Mouse (Mus musculus) skeletal muscle tissue, adult 2 months (tissue): ENCODE results near the gene Vill.

Experiments
- DNase-seq: peaks from one replicate; pipeline ENCODE4 v3.0.0-alpha.2; 2012; ENCODE audit warnings: low read depth, low spot score

Vill gene

DNA sequence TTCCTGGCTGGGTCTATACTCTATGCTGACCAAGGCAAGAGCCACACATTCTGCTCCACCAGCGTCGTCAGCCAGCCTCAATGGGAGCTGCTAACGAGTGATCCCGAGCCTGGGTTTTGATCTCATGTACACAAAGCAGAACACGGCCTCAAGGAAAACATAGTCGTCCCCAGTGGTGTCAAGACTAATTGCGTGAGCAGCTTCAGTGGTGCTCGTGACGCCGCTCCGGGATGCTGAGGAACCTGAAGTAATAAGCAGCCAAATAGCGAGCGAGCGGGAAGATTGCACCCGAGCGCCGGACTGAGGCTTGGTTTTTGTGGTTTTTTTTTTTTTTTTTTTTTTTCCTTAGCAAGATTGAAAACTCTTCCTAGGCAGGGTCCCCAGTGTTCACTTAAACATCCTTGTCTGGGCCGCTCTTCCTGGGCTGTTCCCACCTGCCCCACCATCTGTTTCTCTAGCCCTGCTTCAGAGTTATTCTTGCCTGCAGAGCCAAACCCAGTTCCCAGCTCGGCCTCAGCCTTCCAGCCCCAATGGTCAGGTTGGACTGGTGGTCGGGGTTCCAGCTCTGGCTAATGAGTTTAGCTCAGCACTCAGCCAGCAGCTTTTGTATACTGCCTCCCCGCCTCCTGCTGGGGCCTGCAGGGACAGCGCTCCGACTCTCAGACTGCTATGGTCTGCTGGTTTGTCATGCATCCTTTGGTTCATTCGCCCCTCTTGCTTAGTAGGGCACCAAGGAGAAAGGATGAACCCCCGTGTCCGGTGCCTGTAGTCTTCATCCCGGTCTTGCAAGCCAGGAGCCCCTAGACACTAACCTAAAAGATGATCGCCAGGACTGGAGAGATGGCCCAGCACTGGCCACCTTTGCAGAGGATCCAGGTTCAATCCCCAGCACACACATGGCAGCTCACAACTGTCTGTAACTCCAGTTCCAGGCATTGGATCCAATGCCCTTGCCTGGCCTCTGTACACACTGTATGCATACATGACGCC, 17.6 kb upstream of the Vill start:
- DNase-seq: no peak

DNA sequence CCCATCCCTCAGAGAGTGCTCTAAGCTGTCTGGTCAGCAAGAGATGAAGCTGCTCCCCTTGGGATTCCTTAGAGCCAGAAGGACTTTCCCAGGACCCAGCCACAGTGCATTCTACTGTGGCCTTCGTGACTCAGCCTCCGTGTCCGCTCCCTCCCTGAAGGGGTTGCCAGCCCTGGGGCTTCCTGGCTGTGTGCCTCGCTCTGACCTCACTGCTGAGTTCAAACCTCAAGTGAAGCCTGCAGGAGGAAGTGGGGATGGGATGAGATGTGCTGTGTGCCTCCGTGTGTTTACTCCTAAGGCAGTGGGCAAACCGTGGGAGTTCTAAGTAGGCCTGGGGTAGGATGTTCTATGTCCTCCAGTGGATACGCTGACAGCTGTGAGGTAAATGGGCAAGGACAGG, 16.7 kb upstream of the Vill start:
- DNase-seq: peak; percentile 74

DNA sequence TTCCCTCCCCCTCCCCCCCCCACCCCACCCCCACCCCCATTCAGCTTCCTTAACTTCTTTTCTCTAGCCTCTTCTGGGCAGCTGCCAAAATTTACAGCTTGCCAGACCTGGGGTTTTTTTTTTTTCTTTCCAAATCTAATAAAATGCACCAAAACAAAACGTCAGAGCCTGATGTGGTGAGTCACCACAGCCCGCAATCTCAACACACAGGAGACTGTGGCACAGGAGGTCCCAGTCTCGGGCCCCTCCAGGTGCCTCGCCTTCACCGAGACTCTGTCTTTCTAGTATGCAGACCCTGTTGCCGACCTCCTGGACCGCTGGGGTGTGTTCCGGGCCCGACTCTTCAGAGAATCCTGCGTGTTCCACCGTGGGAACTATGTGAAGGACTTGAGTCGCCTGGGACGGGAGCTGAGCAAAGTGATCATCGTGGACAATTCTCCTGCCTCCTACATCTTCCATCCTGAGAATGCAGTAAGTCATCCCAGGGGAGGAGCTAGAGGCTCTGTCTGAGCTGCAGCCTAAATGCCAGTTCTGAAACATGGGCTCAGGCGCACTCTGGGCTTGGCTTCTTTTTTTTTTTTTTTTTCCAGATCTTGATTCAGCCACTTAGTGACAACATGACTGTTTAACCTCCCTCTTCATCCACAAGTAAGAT, 15.4 kb upstream of the Vill start:
- no peak for DNase-seq

DNA sequence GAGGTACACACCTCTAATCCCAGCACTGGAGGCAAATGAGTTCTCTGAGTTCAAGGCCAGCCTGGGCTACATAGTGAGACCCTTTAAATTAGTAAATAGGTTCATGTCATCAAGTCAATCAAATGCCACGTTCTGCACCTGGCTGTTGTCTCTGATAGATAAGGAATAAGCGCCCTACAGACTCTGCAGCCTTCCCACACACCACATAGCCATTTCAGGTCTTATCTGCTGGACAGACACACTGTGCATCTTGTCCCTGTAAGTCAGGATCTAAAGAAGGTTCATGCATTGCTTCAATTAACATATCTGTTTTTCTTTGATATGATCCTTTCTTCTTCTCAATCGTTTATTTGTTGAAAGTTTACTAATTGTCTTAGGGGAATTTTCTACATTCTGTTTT, 14.0 kb upstream of the Vill start:
- DNase-seq: no peak

DNA sequence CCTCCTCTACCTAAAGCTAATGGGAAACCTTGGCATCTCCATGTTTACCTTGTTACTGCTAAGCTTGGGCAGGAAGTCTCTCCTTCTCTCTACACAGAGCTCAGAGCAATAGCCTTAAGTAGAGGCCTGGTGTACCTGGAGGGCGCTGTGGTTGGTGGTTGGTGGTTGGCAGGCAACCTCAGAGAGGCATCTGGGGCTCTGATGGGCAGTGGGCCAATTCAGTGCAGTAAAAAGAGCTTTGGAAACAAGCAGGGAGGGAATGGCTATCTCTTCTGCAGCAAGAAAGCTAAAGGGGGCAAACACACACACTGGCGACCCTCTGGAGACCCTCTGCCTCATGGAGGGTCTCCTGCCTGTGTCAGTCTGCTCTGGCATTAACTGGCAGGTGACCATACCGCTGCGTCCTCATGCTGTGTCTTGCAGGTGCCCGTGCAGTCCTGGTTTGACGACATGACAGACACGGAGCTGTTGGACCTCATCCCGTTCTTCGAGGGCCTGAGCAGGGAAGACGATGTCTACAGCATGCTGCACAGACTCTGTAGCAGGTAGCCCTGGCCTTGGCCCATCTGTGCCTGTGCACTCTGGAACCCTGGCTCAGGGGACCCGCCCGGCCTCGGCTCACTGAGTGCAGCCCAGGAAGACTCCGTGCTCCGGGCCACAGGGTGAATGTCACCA, 12.3 kb upstream of the Vill start:
- no peak for DNase-seq

DNA sequence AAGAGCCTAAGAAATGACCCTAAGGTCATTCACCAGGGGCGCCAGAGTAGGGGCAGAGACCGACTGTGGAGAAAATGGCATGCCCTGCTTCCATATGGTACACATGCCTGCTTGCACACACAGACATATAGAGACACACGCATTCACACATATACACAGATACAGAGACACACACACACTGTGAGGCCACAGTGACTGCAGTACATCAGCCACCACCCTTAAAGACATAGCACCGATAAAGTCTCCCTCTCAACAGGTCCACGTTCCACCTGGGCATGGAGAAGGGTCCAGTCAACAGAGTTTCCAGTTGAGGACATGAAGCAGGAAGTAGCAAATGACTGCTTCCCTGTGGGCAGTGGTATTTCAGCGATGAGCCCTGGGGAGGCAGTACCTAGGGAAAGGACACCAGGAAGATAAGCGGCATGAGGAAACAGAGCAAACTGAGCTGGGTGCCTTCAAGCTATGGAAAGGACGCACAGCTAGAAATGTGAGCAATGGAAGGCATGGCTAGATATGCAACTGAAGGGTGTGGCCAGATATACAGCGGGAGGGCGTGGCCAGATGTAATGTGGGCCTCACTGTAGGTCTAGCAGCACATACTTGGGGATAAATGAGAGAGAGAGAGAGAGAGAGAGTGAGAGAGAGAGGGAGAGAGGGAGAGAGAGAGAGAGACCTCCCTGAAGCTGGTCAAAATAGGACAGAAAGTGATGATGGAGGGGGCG, 4.2 kb upstream of the Vill start:
- DNase-seq: no peak

DNA sequence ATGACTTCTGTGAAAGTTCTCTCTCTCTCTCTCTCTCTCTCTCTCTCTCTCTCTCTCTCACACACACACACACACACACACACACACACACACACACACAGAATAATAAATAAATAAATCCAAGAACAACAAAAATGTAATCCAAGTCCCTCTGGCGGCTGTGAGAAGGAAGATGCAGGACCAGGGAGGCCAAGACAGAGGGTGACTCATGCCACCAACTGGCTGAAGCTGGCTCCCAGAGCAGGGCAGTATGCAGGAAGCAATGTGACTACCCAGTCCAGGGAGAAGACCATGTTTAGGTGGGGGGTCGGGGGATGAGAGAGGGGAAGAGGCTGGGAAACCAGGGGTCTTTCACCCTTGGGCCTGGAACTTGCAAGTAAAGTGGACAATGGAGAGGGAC, 1.4 kb upstream of the Vill start:
- DNase-seq: no peak

DNA sequence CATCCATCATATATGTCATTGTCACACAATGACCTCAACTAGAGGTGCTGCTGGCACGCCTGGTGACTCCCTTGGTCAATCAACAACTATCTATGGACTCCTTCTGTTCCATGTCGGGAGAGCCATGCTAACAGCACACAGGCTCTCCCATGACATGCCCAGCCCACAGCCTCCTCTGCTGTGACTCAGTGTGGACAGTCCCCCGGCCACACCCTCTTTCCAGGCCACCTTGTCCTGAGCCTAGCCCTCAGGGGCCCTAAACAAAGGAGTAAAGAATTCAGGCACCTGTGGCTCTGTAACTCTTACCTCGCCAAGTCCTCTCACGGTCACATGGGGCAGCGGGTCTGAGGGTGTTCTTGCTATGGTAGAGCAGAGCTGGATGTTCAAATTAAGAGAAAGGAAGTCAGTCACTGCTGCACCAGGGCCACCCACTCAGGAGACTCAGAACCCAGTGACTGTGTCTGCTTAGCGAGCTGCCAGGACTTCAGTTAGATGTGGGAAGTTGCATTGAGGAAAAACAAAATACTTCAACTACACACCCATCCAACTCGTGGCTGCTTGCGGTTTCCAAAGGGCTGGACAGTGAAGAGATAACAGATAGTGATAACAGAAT, 1.5 kb downstream of the Vill start:
- no peak for DNase-seq

DNA sequence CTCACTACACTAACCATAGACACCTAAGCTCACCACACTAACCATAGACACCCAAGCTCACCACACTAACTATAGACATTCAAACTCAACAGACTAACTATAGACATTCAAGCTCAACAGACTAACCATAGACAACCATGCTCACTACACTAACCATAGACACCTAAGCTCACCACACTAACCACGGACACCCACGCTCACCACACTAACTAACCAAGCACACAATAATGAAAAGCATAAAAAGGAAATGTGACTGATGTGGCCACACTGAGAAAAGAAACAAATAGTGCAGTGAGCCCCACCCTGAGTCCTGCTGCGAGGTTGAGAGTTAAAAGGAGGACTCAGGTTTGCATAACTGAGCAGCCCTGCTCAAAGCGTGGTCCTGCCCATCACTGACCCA, 2.8 kb downstream of the Vill start:
- DNase-seq: no peak

DNA sequence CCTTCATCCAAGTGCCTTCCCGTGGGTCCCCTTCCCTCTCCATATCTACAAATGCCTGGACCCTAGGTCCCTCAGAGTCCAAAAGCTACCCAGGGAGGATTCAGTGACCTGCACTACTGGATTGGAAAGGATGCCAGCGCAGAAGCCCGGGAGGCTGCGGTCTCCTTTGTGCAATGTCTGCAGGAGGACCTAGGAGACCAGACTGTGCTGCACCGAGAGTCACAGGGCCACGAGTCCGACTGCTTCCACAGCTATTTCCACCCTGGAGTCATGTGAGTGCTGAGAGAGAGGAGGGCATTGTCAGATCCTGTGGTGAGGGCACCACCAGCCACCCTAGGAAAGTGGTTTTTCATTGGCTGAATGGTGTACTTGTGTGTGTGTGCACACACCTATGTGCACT, 5.7 kb downstream of the Vill start:
- no peak for DNase-seq

DNA sequence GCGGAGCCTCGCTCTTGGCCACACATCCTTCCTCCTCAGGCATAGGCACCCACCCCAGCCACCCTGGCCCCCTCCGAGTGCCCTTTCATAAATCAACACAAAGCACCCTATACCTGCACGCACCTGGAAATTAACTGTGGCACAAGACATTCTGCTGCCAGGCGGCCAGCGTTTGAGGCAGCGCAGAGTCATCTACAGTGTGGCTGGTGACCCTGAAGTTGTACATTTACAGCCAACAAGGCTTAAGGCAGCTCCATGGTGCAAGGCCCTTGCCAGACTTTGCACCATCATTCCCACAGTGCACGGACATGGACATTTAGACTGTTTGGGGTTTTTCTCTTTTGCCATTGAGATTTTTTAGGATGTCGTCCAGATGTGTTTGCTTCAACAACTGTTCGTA, 8.1 kb downstream of the Vill start:
- DNase-seq: no peak

DNA sequence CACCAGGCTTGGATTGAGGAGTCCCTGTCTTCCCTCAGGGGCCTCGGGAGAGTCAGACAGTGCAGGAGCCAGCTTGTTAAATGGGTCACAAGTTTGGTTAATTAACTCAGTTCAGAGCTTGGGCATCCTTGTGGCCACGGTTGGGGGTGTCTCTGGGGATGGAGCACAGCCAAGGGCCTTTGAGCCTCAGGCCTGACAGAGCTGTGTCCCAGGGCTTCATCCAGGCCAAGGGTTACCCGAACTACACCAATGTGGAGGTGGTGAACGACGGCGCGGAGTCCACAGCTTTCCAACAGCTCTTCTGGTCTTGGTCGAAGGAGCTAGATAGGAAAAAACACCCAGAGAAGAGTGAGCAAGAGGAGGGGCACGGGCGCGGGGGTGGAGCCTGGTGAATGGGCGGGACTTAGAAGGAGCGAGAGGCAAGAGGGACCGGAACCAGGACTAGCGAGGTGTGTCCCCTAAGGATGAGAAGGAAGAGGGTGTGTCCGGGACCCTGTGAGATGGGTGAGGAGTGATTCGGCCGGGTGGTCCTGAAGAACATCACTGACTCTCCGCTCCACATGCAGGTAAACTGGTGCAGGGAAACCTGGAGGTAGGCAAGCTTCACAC, 10.6 kb downstream of the Vill start:
- DNase-seq: no peak

DNA sequence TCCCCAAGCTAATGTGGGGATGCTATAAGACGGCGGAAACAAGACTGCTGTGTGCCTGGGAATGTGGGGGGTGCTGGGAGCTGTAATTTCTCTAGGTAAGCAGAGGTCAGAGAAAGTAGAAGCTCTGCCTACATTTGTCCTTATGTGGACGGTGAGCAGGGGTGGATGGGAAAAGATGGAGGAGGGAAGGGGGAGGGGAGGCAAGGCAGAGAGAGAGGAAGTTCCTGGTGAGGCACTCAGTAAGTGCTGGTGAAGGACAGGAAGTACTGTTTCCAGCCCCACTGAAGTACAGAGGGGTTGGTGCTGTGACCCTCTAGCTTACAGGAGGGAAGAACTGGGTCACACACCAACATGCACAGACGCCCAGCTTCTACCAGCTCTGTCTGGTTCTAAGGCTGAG, 11.7 kb downstream of the Vill start:
- no peak for DNase-seq

DNA sequence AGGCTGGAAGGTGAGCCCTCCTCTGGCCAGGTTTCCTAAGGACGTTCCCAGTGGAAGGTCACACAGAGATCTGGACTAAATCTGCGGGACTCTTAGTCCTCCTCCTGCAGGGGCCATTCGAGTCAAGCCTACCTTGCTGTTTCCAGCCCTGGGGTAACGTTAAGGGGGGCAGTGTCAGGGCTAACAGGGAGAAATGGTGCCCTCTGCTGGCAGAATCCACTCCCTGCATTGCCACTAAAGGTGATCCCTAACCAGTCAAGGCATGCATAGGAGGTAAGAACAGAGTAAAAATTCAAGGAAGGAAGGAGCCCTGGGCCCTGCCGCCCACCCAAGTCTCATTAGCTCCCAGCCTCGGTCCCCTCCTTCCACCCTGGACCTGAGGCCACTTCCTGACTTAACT, 15.0 kb downstream of the Vill start:
- peak; percentile 54 for DNase-seq

DNA sequence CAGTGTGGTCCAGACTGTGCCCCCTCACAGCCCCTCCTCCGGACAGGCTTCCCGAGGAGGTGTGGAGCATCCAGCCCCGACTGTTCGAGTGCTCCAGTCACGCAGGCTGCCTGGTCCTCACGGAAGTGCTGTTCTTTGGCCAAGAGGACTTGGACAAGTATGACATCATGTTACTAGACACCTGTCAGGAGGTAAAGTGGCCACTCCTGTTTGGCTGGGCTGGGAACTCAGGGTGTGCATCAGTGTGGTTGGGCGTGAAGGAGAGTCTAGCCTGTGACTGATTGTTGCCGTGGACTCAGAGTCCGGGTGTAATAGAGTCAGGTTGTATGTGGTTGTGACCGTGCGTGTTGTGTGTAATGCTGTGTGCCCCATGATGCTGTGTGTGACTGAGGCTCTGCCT, 15.7 kb downstream of the Vill start:
- no peak for DNase-seq

DNA sequence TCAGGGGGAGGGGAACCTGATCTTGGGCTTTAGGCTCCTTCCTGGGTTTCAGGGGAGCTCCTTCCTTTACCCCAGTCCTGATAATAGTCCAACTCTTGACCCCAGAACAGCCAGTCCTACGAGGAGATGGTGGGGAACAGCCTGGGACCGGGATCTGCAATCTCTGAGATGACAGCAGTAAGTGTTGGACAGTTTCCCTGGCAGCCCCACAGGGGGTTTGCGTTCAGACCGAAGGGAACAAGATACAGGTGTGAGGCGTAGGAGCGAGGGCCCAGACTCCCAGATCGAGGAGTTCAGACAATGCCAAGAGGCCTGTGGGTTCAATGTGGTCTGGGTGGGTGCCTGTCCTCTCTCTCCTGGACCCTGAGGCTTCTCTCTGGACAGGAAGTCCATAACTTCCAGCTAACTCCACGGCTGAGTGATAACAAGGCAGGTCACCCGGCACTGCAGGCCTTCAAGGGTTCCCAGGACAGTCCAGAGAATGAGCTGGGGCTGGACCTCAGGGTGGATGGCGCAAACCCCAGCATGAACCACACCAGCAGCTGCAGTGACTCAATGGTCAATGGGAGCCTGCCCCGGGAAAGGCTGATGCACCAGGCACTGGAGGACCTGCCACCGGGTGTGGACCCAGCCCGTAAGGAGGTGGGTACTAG, 17.7 kb downstream of the Vill start:
- no peak for DNase-seq

DNA sequence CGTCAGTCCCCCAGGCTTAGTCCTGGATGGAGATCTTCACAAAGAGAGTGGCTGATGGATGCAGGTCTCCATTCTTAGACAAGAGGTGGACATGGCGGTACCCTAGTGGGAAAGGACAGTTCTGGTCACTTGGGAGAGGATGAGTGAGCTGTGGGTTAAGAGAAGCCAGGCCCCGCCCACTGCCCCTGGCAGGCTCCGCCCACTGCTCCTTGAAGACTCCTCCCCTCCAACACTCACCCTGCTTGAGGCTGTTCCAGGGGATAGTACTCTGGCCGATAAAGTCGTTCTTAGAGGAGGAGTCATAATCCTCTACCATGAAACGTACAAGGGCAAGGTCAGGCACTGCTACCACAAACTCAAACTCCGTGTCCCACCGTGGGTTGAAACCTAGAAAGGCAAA, 19.2 kb downstream of the Vill start:
- no peak for DNase-seq

DNA sequence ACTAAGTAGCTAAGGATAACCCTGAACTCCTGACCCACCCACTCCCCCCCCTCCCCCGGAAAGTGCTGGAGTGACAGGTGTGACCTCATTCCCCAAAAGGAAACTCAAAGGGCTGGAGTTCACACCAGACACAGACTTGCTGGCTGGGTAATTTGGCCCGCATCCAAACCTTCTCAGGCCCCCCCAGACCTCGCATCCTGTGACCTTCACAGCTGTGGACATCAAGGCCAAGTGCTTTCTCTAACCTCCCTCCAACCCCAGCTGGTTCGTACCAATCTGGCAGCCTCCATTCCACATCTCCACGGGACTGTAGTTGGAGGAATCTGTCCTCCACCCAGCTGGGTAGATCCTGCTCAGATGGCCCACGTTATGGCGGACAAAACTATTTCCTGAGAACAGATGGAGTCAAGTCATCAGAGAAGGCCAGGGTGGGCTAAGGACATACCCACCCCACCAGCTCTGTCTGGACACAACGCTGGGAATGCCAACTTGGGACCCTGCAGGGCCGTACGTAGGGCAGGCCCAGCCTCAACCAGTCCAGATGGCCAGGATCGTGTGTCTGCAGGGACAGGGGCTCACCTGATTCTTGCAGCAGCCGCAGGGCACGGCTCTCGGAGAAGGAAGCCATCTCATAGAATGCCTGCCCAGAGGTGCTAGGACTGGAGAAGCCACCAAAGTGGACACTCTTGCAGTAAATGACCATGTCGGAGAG, 20.8 kb downstream of the Vill start:
- DNase-seq: no peak

DNA sequence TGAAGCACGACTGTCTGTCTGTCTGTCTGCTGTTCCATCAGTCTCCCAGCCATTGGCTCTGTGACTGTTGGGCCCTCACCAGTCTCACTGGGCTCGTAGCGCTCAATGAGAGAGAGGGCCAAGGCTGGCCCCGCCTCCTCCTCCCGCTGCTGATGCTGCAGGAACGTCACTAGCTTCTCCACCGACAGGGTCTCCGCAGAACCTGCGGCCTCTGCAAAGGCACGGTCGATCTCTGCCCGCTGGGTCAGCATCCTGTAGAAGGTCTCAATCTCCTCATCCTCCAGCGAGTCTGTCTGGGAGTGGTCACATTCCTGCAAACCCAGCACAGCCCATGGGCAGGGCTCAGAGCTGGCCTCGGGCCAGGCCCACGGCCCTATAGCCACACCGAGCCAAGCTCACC, 23.1 kb downstream of the Vill start:
- no peak for DNase-seq
